Mouse (Mus musculus): Measurements from ENCODE around the gene Gstp1. TPM values are rescaled to one million over a fixed set of nuclear protein-coding genes. Genes with fewer than 3 reads are reported as not detected.

Gstp1 gene
- polyA plus RNA-seq, 1 experiment from 2014 or later = 518 TPM

DNA sequence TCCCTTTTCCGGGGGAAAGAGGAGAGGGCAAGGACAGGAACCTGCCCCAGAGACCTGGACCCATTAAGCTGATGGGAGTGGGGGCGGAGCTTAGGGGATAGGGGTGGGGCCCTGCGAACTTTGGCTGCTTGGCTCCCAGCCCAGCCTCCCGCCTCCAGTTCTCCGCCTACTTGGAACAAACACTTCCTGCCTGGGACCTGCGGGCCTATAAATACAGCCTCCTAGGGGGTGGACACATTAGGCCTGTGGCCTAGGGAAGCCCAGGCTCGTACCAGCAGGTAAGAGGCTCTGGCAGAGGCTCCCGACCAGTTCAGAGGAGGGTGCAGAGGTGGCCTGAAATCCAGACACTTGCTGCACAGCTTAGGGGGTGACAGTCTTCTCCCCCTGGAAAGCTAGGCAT is 51.5 kb downstream of the Gstp1 start, which contains the start of gene Acy3:
Acy3 (plus strand) TSS at position 237 of the 400 bp plus-strand sequence.
- WGBS = 6% methylated on average over 8 of the region's 8 CpGs
- 0 out of 2 replicates have a peak, but pooled peaks cover 3% of the 10 kb centered on the region for H3K9me3 ChIP-seq (ENCODE audit: control insufficient read depth, low read length)
- no peaks in the 10 kb centered on the region for H3K27me3 ChIP-seq (ENCODE audit: control insufficient read depth, insufficient read depth, low read length)
- ATAC-seq (ENCODE audit: low FRiP score, low TSS enrichment) = peak; percentile 66
- peak within 1 kb of the TSS; percentile 12; the same call in 1 of the 2 replicates for H3K4me2 ChIP-seq (replicated peaks; ENCODE audit: low read depth, low read length)
- H3K36me3 ChIP-seq (ENCODE audit: control insufficient read depth, insufficient read depth, low read length) = no peaks in the 10 kb centered on the region
- H3K4me3 ChIP-seq (ENCODE audit: low read length) = no peak within 1 kb of the TSS
- H3K9ac ChIP-seq (ENCODE audit: low read depth, low read length) = peak within 1 kb of the TSS; percentile 45
- peak within 1 kb of the TSS; percentile 85 for H3K27ac ChIP-seq (ENCODE audit: low read depth, low read length)
- H3K4me1 ChIP-seq (ENCODE audit: control insufficient read depth, insufficient read depth, low read length) = peaks cover 34% of the 10 kb centered on the region

Other genes with a start within 250 kb of the Gstp1 start
- gene Chka, start 186.2 kb downstream of the Gstp1 start, polyA plus RNA-seq (2014; fragmentation: Nextera tagmentation; extraction: Ambion mirVana) = 46.8 and 62.6 TPM in 2 replicates
- gene Tcirg1, start 130.9 kb downstream of the Gstp1 start, polyA plus RNA-seq (2014; fragmentation: Nextera tagmentation; extraction: Ambion mirVana) = 26.2 and 35.0 TPM in 2 replicates
- gene Ndufs8, start 125.2 kb downstream of the Gstp1 start, polyA plus RNA-seq (2014; fragmentation: Nextera tagmentation; extraction: Ambion mirVana) = 397 and 412 TPM in 2 replicates
- 2.8 and 3.0 TPM in 2 replicates for gene Aldh3b1, start 108.2 kb downstream of the Gstp1 start, polyA plus RNA-seq (2014; fragmentation: Nextera tagmentation; extraction: Ambion mirVana)
- gene Unc93b1, start 102.8 kb downstream of the Gstp1 start, polyA plus RNA-seq (2014; fragmentation: Nextera tagmentation; extraction: Ambion mirVana) = 7.0 and 12.4 TPM in 2 replicates
- not detected in 2 replicates for gene Aldh3b3, start 79.3 kb downstream of the Gstp1 start, polyA plus RNA-seq (2014; fragmentation: Nextera tagmentation; extraction: Ambion mirVana)
- 1.3 and 1.6 TPM in 2 replicates for gene Aldh3b2, start 65.7 kb downstream of the Gstp1 start, polyA plus RNA-seq (2014; fragmentation: Nextera tagmentation; extraction: Ambion mirVana)
- gene Acy3, start 51.4 kb downstream of the Gstp1 start, polyA plus RNA-seq (2014; fragmentation: Nextera tagmentation; extraction: Ambion mirVana) = 22.4 and 26.3 TPM in 2 replicates
- 0.74 and 1.1 TPM in 2 replicates for gene Tbx10, start 45.2 kb downstream of the Gstp1 start, polyA plus RNA-seq (2014; fragmentation: Nextera tagmentation; extraction: Ambion mirVana)
- gene Nudt8, start 37.4 kb downstream of the Gstp1 start, polyA plus RNA-seq (2014; fragmentation: Nextera tagmentation; extraction: Ambion mirVana) = 37.6 and 38.5 TPM in 2 replicates
- gene Gm49405, start 37.4 kb downstream of the Gstp1 start, polyA plus RNA-seq (2014; fragmentation: Nextera tagmentation; extraction: Ambion mirVana) = 2.5 and 2.7 TPM in 2 replicates
- gene Doc2g, start 34.7 kb downstream of the Gstp1 start, polyA plus RNA-seq (2014; fragmentation: Nextera tagmentation; extraction: Ambion mirVana) = 4.5 and 5.8 TPM in 2 replicates
- gene Ndufv1, start 25.2 kb downstream of the Gstp1 start, polyA plus RNA-seq (2014; fragmentation: Nextera tagmentation; extraction: Ambion mirVana) = 214 and 223 TPM in 2 replicates
- gene Gstp2, start 8.0 kb upstream of the Gstp1 start, polyA plus RNA-seq (2014; fragmentation: Nextera tagmentation; extraction: Ambion mirVana) = 1.4 and 5.3 TPM in 2 replicates
- gene Gstp3, start 21.6 kb upstream of the Gstp1 start, polyA plus RNA-seq (2014; fragmentation: Nextera tagmentation; extraction: Ambion mirVana) = 0.34 TPM in 1 of 2 replicates, not detected in the other
- not detected in 2 replicates for gene Cabp2, start 43.6 kb upstream of the Gstp1 start, polyA plus RNA-seq (2014; fragmentation: Nextera tagmentation; extraction: Ambion mirVana)
- 116 and 121 TPM in 2 replicates for gene Cdk2ap2, start 59.2 kb upstream of the Gstp1 start, polyA plus RNA-seq (2014; fragmentation: Nextera tagmentation; extraction: Ambion mirVana)
- 14.0 and 15.8 TPM in 2 replicates for gene Pitpnm1, start 62.0 kb upstream of the Gstp1 start, polyA plus RNA-seq (2014; fragmentation: Nextera tagmentation; extraction: Ambion mirVana)
- 92.0 and 97.5 TPM in 2 replicates for gene Aip, start 87.9 kb upstream of the Gstp1 start, polyA plus RNA-seq (2014; fragmentation: Nextera tagmentation; extraction: Ambion mirVana)
- not detected in 2 replicates for gene Gpr152, start 101.8 kb upstream of the Gstp1 start, polyA plus RNA-seq (2014; fragmentation: Nextera tagmentation; extraction: Ambion mirVana)
- gene Cabp4, start 106.0 kb upstream of the Gstp1 start, polyA plus RNA-seq (2014; fragmentation: Nextera tagmentation; extraction: Ambion mirVana) = 0.06 and 0.09 TPM in 2 replicates
- 132 and 156 TPM in 2 replicates for gene Coro1b, start 110.6 kb upstream of the Gstp1 start, polyA plus RNA-seq (2014; fragmentation: Nextera tagmentation; extraction: Ambion mirVana)
- 0.57 and 0.80 TPM in 2 replicates for gene Ptprcap, start 115.6 kb upstream of the Gstp1 start, polyA plus RNA-seq (2014; fragmentation: Nextera tagmentation; extraction: Ambion mirVana)
- gene Rps6kb2, start 125.4 kb upstream of the Gstp1 start, polyA plus RNA-seq (2014; fragmentation: Nextera tagmentation; extraction: Ambion mirVana) = 33.4 and 42.0 TPM in 2 replicates
- gene Carns1, start 137.5 kb upstream of the Gstp1 start, polyA plus RNA-seq (2014; fragmentation: Nextera tagmentation; extraction: Ambion mirVana) = 1.7 and 1.9 TPM in 2 replicates
- 2.7 and 3.2 TPM in 2 replicates for gene Tbc1d10c, start 153.3 kb upstream of the Gstp1 start, polyA plus RNA-seq (2014; fragmentation: Nextera tagmentation; extraction: Ambion mirVana)
- gene Ppp1ca, start 154.1 kb upstream of the Gstp1 start, polyA plus RNA-seq (2014; fragmentation: Nextera tagmentation; extraction: Ambion mirVana) = 987 and 1,041 TPM in 2 replicates
- 34.7 and 39.5 TPM in 2 replicates for gene Rad9a, start 163.7 kb upstream of the Gstp1 start, polyA plus RNA-seq (2014; fragmentation: Nextera tagmentation; extraction: Ambion mirVana)
- gene Clcf1, start 176.3 kb upstream of the Gstp1 start, polyA plus RNA-seq (2014; fragmentation: Nextera tagmentation; extraction: Ambion mirVana) = 5.7 and 5.9 TPM in 2 replicates
- gene AC109138.7, start 176.4 kb upstream of the Gstp1 start, polyA plus RNA-seq (2014; fragmentation: Nextera tagmentation; extraction: Ambion mirVana) = not detected in 2 replicates
- gene Pold4, start 193.9 kb upstream of the Gstp1 start, polyA plus RNA-seq (2014; fragmentation: Nextera tagmentation; extraction: Ambion mirVana) = 26.4 and 28.2 TPM in 2 replicates
- gene Ssh3, start 231.2 kb upstream of the Gstp1 start, polyA plus RNA-seq (2014; fragmentation: Nextera tagmentation; extraction: Ambion mirVana) = 10.7 and 13.0 TPM in 2 replicates
- 5.2 and 8.3 TPM in 2 replicates for gene Ankrd13d, start 245.2 kb upstream of the Gstp1 start, polyA plus RNA-seq (2014; fragmentation: Nextera tagmentation; extraction: Ambion mirVana)